Mouse (Mus musculus) liver, adult 2 months (tissue): ENCODE measurements around the gene Pafah2. TPM values are rescaled to one million over a fixed set of nuclear protein-coding genes. Genes with fewer than 3 reads are reported as not detected.

Source experiments
- DNase-seq: peaks from one replicate; pipeline ENCODE4 v3.0.0-alpha.2; 2011; ENCODE audit warnings: low read depth, low spot score; ENCODE audit errors: extremely low read depth
- H3K27ac ChIP-seq: fragments of 200-500 bp; replicated peaks from 2 replicates; pipeline ENCODE4 v1.5.1; 2012; ENCODE audit warnings: low read depth, mild to moderate bottlenecking, control low read depth, inconsistent platforms, low read length; ENCODE audit not compliant: insufficient read depth
- H3K27me3 ChIP-seq: fragments of 200-500 bp; 2 replicates; pipeline ENCODE4 v1.6.1; 2012; ENCODE audit warnings: mild to moderate bottlenecking, moderate library complexity, low read length, inconsistent platforms; ENCODE audit not compliant: control insufficient read depth, insufficient read depth
- H3K36me3 ChIP-seq: fragments of 200-500 bp; 2 replicates; pipeline ENCODE4 v1.6.1; 2012; ENCODE audit warnings: low read length, inconsistent platforms; ENCODE audit not compliant: control insufficient read depth, insufficient read depth
- H3K4me1 ChIP-seq: fragments of 200-500 bp; 2 replicates; pipeline ENCODE4 v1.6.1; 2011; ENCODE audit warnings: low read length; ENCODE audit not compliant: control insufficient read depth, insufficient read depth
- H3K4me3 ChIP-seq: fragments of 200-500 bp; 2 replicates; pipeline ENCODE4 v1.5.1; 2011; ENCODE audit warnings: low read depth, mild to moderate bottlenecking, control low read depth, low read length, moderate library complexity; ENCODE audit not compliant: insufficient read depth
- H3K79me2 ChIP-seq: fragments of 200-500 bp; 2 replicates; pipeline ENCODE4 v1.6.1; 2012; ENCODE audit warnings: inconsistent platforms, mild to moderate bottlenecking, low read length, moderate library complexity; ENCODE audit not compliant: control insufficient read depth, insufficient read depth
- H3K9ac ChIP-seq: fragments of 200-500 bp; 2 replicates; pipeline ENCODE4 v1.6.1; 2012; ENCODE audit warnings: low read depth, mild to moderate bottlenecking, control low read depth, inconsistent platforms, low read length
- CTCF ChIP-seq: fragments of 200-500 bp; IDR thresholded peaks from 2 replicates; pipeline ENCODE4 v1.5.1; 2011; ENCODE audit warnings: low read depth, low read length, control low read depth
- POLR2A ChIP-seq: fragments of 200-500 bp; IDR thresholded peaks from 2 replicates; pipeline ENCODE4 v1.6.1; 2011; ENCODE audit warnings: low read length, control low read depth; ENCODE audit not compliant: insufficient read depth; ENCODE audit errors: extremely low read depth
- WGBS: fragments of 180-500 bp; shearing (Covaris S2); methylation state at CpG from one replicate; pipeline ENCODE4 v1.1.7; 2018; 5-methylcytosine and 5-hydroxymethylcytosine counted together
- polyA plus RNA-seq: library from polyadenylated mRNA; depleted of rRNA; stranded (reverse); fragments of >200 nt; gene quantifications from 2 replicates; pipeline ENCODE4 v1.2.3, GENCODE M21; 2012; rRNA removed
- total RNA-seq: library from RNA; depleted of rRNA; stranded (reverse); fragments of >200 nt; gene quantifications from 2 replicates; pipeline ENCODE4 v1.2.3, GENCODE M21; 2014; rRNA removed

Pafah2 gene
- total and polyA plus RNA-seq, 2 experiments, result 74.7 to 79.3 TPM

DNA sequence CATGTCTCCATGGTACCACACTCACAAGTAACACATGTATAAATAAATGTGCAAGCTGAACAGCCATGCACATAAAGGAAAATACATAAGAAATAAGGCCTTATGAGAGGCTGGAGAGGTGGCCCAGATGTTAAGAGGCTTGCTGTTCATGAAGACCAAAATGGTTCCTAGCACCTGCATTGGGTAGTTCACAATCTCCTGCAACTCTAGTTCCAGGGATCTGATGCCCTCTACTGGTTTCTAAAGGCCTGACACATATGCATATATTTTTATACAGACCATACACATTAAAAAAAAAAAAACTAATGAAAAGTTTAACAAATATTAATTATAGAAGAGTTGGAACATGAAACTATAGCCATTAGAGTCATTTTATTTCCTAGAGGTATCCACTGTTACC is 75.3 kb downstream of the Pafah2 start:
- no peak overlapping the region for H3K27ac ChIP-seq
- H3K4me3 ChIP-seq, result no peak overlapping the region

GRCm38 (mm10) chr4:134473764-134474163 is 77.6 kb downstream of the Pafah2 start:
- no peak for DNase-seq
- no peak overlapping the region for H3K27ac ChIP-seq
- no peaks in the 10 kb centered on the region for H3K27me3 ChIP-seq
- WGBS, result 93% methylated on average over 4 of the region's 4 CpGs
- no peak overlapping the region for H3K4me3 ChIP-seq
- TF ChIP-seq POLR2A (no peak), CTCF (no peak)
- no peaks in the 10 kb centered on the region for H3K36me3 ChIP-seq
- peaks cover 1% of the 10 kb centered on the region; the same call in 1 of the 2 replicates for H3K4me1 ChIP-seq
- no peak overlapping the region for H3K9ac ChIP-seq
- H3K79me2 ChIP-seq, result no peaks in the 10 kb centered on the region

More for the DNA sequence above, 75.3 kb downstream of the Pafah2 start:
- Histone ChIP-seq H3K9ac (no peak overlapping the region), H3K4me1 (peaks cover 4% of the 10 kb centered on the region), H3K27me3 (no peaks in the 10 kb centered on the region), H3K79me2 (no peaks in the 10 kb centered on the region), H3K36me3 (no peaks in the 10 kb centered on the region)
- TF ChIP-seq CTCF, result no peak
- TF ChIP-seq POLR2A, result no peak
- no peak for DNase-seq

- H3K27ac ChIP-seq, result no peak overlapping the region
- 92% methylated on average over 8 of the region's 8 CpGs for WGBS
- no peak overlapping the region for H3K9ac ChIP-seq
- H3K27me3 ChIP-seq, result no peaks in the 10 kb centered on the region
- DNase-seq, result no peak
- no peak for TF ChIP-seq POLR2A
- no peak for TF ChIP-seq CTCF
- no peaks in the 10 kb centered on the region for H3K36me3 ChIP-seq
- no peaks in the 10 kb centered on the region for H3K79me2 ChIP-seq
- H3K4me1 ChIP-seq, result peaks cover 1% of the 10 kb centered on the region; the same call in 1 of the 2 replicates
- no peak overlapping the region for H3K4me3 ChIP-seq
Measured at GRCm38 (mm10) chr4:134474240-134474639, 78.1 kb downstream of the Pafah2 start.

DNA sequence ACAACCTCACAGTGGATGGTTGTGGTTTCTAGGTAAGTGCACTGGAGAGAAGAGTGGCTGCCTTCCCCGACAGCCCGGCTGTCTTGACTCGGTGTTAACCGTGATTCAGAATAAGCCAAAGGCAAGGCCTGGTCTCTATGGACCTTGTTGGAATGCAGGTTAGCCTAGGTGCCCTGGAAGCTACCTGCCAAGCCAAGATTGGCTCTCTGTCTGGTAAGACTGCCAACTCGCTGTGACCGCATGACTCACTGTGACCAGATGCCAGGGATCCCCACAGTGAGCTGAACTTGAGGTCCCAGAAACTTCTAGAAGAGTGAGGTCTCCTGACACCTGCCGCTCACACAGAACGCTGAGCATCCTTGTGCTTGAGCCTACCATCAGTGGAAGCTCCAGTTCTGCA is 80.8 kb downstream of the Pafah2 start:
- Histone ChIP-seq H3K4me3 (no peak overlapping the region), H3K36me3 (no peaks in the 10 kb centered on the region), H3K9ac (no peak overlapping the region), H3K27me3 (no peaks in the 10 kb centered on the region), H3K79me2 (no peaks in the 10 kb centered on the region), H3K4me1 (peaks cover 1% of the 10 kb centered on the region; the same call in 1 of the 2 replicates), H3K27ac (no peak overlapping the region)
- TF ChIP-seq POLR2A (no peak), CTCF (no peak)
- 78% methylated on average over 8 of the region's 8 CpGs for WGBS
- DNase-seq, result peak; percentile 61

Other genes starting within 250 kb of the Pafah2 start
- gene Cep85, start 209.2 kb upstream of the Pafah2 start, total RNA-seq, result 99.8 and 108 TPM in 2 replicates
- gene Cep85, start 209.2 kb upstream of the Pafah2 start, polyA plus RNA-seq, result 50.5 and 61.5 TPM in 2 replicates
- gene Gm7534, start 193.3 kb upstream of the Pafah2 start, total RNA-seq, result not detected in 2 replicates
- gene Gm7534, start 193.3 kb upstream of the Pafah2 start, polyA plus RNA-seq, result not detected in 2 replicates
- gene Catsper4, start 168.9 kb upstream of the Pafah2 start, total RNA-seq, result not detected in 2 replicates
- not detected in 2 replicates for gene Catsper4, start 168.9 kb upstream of the Pafah2 start, polyA plus RNA-seq
- gene Cnksr1, start 157.9 kb upstream of the Pafah2 start, total RNA-seq, result 0.07 and 0.09 TPM in 2 replicates
- gene Cnksr1, start 157.9 kb upstream of the Pafah2 start, polyA plus RNA-seq, result 0.17 and 0.21 TPM in 2 replicates
- gene E130218I03Rik, start 152.7 kb upstream of the Pafah2 start, total RNA-seq, result not detected in 2 replicates
- not detected in 2 replicates for gene E130218I03Rik, start 152.7 kb upstream of the Pafah2 start, polyA plus RNA-seq
- 2.9 and 3.2 TPM in 2 replicates for gene Zfp593, start 150.7 kb upstream of the Pafah2 start, total RNA-seq
- 4.6 and 6.8 TPM in 2 replicates for gene Zfp593, start 150.7 kb upstream of the Pafah2 start, polyA plus RNA-seq
- gene Gm30191, start 149.4 kb upstream of the Pafah2 start, total RNA-seq, result not detected in 2 replicates
- gene Gm30191, start 149.4 kb upstream of the Pafah2 start, polyA plus RNA-seq, result not detected in 2 replicates
- 0.13 and 0.28 TPM in 2 replicates for gene Grrp1, start 142.2 kb upstream of the Pafah2 start, total RNA-seq
- 0.27 and 0.29 TPM in 2 replicates for gene Grrp1, start 142.2 kb upstream of the Pafah2 start, polyA plus RNA-seq
- 7.4 and 7.8 TPM in 2 replicates for gene Pdik1l, start 108.4 kb upstream of the Pafah2 start, total RNA-seq
- 2.6 and 2.7 TPM in 2 replicates for gene Pdik1l, start 108.4 kb upstream of the Pafah2 start, polyA plus RNA-seq
- 0.09 TPM in 1 of 2 replicates, not detected in the other for gene Trim63, start 81.2 kb upstream of the Pafah2 start, total RNA-seq
- not detected in 2 replicates for gene Trim63, start 81.2 kb upstream of the Pafah2 start, polyA plus RNA-seq
- gene Slc30a2, start 53.1 kb upstream of the Pafah2 start, total RNA-seq, result under 0.01 and 0.07 TPM in 2 replicates
- gene Slc30a2, start 53.1 kb upstream of the Pafah2 start, polyA plus RNA-seq, result not detected in 2 replicates
- 0.47 and 1.6 TPM in 2 replicates for gene Extl1, start 12.5 kb upstream of the Pafah2 start, total RNA-seq
- 5.6 and 6.6 TPM in 2 replicates for gene Extl1, start 12.5 kb upstream of the Pafah2 start, polyA plus RNA-seq
- 4.4 and 12.8 TPM in 2 replicates for gene Stmn1, start 72.0 kb downstream of the Pafah2 start, total RNA-seq
- gene Stmn1, start 72.0 kb downstream of the Pafah2 start, polyA plus RNA-seq, result 0.49 and 2.8 TPM in 2 replicates
- gene Paqr7, start 100.4 kb downstream of the Pafah2 start, total RNA-seq, result 18.7 and 20.3 TPM in 2 replicates
- gene Paqr7, start 100.4 kb downstream of the Pafah2 start, polyA plus RNA-seq, result 46.1 and 58.5 TPM in 2 replicates
- 0.09 and 0.34 TPM in 2 replicates for gene Aunip, start 114.7 kb downstream of the Pafah2 start, total RNA-seq
- not detected in 2 replicates for gene Aunip, start 114.7 kb downstream of the Pafah2 start, polyA plus RNA-seq
- 50.9 and 55.1 TPM in 2 replicates for gene Mtfr1l, start 139.1 kb downstream of the Pafah2 start, total RNA-seq
- 80.1 and 96.7 TPM in 2 replicates for gene Mtfr1l, start 139.1 kb downstream of the Pafah2 start, polyA plus RNA-seq
- 0.74 and 1.1 TPM in 2 replicates for gene Selenon, start 155.8 kb downstream of the Pafah2 start, total RNA-seq
- 1.2 and 2.4 TPM in 2 replicates for gene Selenon, start 155.8 kb downstream of the Pafah2 start, polyA plus RNA-seq